Mouse (Mus musculus) kidney, postnatal 14 days (tissue): Measurements from ENCODE around the gene Copz1.
A peak's percentile ranks its signal among the peaks of the same experiment; 100 is the strongest.

Source experiments
- DNase-seq: peaks from one replicate; pipeline ENCODE4 v3.0.0; 2022; ENCODE audit warnings: mixed read lengths

Gene Copz1

GRCm38 (mm10) chr15:103313495-103314095 lies 41.1 kb downstream of the Copz1 start:
- DNase-seq: peak; percentile 72

- no peak for DNase-seq
Measured at GRCm38 (mm10) chr15:103314181-103314580, 41.7 kb downstream of the Copz1 start.

DNA sequence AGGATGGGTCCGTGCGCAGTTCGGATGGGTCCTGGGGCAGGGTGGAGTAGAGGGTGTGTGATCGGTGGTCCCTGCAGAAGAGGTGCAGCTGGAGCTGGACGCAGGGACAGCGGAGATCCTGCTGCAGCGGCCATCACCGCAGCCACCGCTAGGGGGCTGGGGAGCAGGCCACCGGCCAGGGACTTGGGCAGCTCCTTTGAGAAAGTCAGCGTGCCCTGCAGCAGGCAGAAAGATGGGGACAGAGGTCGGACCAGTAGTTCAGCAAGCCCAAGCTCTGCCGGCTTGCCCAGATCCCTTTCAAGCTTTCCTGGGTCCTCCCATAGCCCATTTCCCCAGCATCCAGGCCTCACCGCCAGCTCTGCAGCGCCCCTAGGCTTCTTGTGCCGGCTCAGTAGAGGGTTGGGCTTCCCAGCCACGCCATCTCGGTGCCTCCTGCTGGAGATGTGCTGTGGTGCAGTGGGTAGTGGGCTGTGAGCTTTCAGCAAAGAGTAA lies 42.5 kb downstream of the Copz1 start:
- DNase-seq: peak; percentile 85

- no peak for DNase-seq
Measured at GRCm38 (mm10) chr15:103315979-103316776, 43.7 kb downstream of the Copz1 start.

GRCm38 (mm10) chr15:103317120-103317519 lies 44.6 kb downstream of the Copz1 start:
- no peak for DNase-seq

DNA sequence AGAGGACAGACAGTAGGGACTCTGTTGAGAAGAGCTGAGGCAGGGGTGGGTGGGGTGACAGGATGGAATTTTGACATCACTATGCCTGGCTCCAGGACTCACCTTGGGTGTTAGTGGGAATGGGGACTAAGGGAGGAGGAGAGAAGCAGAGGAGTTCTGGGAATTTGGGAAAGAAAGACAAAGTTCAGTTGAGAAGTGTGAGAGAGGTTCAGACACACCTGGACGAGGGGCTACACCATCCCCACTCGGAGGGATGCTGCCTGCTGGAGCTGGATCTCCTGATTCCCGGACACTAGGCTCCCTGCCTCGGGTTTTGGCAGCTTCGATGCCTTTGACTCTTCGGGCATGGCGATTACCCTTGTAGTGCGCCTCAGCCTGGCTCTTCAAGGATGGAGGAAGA lies 45.2 kb downstream of the Copz1 start:
- no peak for DNase-seq

DNA sequence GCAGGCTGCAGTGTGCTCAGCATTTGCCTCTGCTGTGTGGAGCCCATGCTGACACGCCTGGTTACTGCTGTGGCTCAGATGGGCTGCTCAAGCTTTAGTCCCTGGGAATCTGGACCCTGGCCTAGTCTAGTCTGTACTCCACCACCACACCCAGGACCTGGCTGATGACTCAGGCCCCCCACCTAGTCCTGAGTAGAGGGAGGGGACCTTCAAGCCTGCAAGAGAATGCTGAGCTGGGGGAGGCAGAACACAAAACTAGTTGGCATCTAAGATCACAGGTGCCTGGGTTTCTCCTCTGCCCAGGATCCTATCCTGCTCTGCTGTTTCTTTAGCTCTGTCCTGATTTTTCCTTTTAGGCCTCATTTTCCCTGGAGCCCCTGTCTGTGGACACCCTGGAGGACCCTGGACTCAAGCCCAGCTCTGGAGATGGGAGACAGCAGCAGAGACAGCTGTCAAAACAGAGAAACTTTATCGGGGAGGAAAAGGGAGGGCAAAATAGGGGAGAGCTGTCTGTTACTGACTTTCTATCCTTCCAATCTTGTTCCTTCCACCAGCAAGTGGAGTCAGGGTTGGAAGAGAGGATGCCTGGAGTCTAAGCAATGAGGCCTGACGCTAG lies 45.8 kb downstream of the Copz1 start:
- DNase-seq: no peak

- peak; percentile 46 for DNase-seq
Measured at GRCm38 (mm10) chr15:103321076-103321475, 48.6 kb downstream of the Copz1 start.

DNA sequence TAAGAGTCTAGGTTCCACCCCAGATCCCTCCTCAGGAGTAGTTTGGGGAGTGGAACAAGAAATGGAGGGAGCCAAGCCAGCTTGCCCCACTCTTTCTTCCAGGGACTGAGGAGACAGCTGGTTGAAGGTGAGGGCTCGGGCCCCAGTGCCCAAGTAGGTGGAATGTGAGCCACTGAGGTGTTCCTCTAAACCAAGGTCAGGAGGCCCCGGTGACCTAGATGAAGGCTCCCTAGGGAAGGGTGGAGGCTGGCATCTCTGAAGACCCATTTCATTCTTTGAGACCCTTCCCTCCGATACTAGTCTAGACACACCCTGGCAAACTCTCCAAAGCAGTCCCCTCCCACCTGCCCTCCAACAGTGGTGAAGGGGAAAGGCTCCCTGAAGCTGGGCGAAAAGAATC lies 49.9 kb downstream of the Copz1 start:
- no peak for DNase-seq

DNA sequence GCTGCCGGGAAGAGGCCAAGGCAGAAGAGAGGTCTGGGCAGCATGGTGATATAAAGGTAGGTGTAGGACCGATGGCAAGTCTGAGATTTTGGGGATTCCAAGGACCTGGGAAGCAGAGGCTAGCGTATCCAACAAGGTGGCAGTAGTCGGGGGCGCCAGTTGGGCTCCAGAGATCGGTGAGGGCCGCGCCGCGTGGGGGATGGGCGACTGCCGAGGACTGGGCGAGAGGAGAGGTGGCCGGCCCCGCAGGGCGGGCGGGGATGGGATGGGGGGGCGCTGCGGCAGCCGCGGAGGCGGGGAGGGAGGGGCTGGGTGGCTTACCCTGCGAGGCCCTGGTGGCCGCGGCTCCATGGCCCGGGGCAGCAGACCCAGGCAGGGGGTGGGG lies 50.5 kb downstream of the Copz1 start:
- no peak for DNase-seq

DNA sequence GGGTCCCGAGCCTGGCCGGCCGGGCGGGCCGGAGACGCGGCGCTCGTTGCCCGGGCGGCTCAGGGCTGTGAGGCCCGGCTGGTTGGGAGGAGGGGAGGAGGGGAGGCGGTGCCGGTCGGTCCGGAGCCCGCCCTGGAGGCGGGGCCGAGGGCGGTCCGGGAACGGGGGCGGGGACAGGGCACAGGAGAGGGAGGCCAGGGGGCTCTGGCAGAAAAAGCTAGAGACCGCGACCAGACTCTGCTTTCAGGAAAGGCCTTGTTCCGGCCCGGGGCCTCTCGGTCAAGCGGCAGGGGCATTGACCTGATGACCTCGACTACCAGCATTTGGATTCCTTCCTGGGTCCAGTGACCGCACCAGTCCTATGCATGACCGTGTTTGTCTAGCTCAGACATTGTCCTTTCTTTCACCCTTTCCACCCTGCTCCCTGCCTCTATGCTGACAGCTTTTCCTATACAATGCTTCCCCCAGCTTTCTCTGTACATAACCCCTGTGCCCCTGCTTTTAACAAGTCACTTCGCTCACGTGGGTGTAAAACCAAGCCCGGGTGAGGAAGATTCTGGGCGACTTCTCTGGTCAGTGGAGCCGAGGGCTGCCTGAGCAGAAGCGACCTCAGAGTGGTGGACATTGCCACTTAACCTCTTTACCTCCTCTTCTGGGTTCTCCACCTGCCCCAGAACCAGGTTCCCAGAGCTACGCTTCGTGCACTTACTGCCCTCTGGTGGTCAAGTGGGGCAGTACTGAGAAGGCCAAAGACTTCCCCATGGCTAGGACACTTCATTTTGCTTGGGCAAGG lies 51.1 kb downstream of the Copz1 start:
- peak; percentile 94 for DNase-seq

DNA sequence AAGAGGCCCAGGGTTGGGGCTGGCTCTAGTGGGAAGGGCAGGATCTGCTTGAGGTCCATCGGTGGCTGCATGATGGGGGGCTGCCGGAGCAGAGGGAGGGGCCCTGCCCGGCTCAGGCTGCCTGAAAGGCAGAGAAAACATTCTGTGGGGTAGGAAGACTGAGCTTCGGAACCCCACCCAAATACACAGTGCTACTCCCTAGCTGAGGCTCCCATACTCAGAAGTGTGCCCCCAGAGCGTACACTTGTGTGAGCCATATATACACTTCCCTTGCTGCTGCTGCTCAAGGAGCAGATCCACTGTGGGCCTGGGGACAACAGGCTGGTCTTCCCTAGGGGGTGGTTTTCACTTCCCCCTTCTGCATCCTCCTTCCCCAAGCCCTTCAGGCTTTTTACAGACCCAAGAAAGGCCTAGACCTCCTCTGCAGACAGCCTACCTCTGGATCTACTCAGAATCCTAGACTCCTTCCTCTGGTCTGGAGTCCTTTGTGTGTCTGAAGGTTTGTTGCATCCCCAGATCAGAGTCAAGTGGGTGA lies 60.6 kb downstream of the Copz1 start:
- DNase-seq: no peak

GRCm38 (mm10) chr15:103333738-103334137 lies 61.2 kb downstream of the Copz1 start:
- no peak for DNase-seq

GRCm38 (mm10) chr15:103334194-103334593 lies 61.7 kb downstream of the Copz1 start:
- no peak for DNase-seq

GRCm38 (mm10) chr15:103335040-103335439 lies 62.5 kb downstream of the Copz1 start:
- DNase-seq: no peak

DNA sequence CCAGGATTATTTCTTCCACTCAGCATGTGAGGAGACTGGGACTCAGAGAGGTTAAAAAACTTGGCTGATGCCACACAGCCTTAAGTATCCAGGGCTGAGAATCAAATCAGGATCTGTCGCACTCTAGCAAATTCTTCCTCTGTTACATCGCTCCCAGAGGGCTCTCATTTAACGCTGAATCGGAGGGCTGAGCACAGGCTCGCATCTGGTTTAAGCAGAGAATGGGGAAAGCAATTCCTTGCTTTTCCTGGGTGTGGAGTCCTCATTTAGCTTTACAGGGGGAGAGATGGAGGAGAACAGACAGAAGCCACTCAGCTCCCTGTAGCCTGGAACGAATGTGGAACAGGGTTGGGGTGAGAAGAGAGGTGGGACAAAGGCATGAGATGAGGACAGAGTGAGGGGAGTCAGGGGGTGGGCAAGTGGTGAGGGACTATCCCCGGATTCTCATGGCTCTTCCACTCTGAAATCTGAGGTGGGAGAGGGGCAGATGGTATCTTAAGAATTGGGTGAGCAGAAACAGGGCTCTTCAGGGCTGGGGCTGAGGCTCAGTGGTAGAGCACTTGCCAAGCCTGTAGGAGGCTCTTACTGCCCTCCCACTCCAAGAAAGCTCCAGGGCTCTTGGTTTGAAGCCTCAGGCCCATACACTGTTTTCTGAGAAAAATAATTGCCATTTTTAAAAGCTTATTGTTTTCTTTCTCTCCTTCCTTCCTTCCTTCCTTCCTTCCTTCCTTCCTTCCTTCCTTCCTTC lies 63.1 kb downstream of the Copz1 start:
- DNase-seq: no peak

DNA sequence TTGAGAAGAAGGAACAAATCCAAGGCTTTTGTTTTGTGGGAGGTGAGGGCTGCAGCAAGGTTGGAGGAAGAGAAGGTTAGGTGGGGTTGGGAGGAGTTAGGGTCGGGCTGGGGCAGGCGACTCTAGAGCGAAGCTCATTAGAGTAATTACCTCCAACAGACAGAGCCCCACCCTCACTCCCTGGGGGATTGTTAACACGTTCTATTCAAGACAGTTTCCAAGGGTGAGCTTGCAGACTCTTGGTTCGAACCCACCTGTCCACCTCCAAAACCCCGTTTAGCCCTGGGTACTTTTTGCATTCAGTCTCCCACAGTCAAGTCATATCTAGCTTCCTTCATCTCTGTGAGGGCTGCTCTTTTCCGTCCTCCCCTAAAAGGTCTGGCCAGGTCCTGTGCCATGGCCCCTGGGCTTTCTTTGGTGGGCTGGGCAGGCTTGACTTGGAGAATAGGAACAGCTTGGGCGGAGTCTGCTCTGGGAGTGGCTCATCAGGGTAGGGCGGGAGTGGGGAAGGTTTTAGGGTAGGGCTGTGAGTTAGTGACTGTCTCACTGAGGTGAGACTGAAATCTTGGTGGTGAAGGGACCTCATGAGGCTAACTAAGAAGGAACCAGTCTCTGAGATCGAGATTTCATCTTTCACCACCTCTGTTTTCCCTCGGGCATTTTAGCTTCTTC lies 64.6 kb downstream of the Copz1 start:
- DNase-seq: no peak

- no peak for DNase-seq
Measured at GRCm38 (mm10) chr15:103338829-103339165, 66.3 kb downstream of the Copz1 start.

DNA sequence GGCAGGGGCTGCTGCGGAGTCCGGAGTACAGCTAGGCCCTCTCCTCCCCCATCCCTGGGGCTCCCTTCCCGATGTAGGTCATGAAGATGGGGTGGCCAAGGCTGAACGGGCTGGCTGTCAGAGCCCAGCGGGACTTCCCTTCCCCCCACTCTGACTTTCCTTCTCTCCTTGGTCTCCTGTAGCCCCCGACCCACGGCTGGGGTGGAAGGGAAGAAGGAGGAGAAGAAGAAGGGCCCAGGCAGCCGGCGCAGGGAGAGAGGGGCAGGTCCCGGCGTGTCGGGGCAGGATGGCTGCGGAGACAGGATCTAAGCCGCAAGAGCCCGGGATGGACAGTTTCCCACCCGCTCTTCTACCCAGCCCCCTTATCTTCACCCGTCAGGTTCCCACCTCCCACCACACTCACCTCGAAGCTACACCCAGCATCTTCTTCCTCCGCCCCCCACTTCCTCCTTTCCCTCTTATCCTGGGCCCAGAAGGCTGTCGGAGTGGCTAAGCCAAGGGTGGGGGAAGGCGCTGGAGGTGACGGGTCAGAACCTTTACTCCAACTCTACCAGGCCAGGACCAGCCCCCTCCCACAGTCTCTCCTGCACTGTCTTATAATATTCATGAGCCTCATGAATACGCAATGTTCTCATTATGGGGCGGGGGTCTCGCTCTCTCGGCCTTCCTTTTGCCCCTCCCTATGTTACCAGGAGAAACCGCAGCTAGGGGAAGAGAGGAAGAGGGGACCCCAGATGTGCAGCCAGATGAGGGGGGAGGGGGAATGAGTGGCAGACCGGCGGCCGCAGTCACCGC lies 66.8 kb downstream of the Copz1 start:
- DNase-seq: no peak

DNA sequence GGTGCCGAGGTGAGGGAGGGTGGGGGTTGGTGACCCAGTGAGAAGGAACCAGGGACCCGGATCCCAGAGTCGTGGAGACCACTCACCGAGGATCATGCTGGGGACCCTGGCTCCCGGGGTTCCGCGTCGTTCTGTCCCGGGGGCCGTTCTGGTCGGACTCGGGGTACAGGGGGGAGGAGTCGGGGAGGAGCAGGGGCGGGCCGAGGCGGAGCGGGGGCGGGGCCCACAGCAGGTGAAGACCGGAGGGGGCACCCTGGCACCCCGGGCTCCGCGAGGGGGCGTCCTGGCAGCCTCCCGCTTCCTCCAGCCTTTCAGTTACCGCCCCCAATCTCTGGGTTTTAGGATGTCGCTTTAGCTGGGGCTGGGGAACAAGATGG lies 67.4 kb downstream of the Copz1 start, which contains the start of gene Zfp385a:
Gene Zfp385a, minus strand, starts transcription at position 133 of the 377 bp plus-strand sequence.
- peak; percentile 61 for DNase-seq

- no peak for DNase-seq
Measured at GRCm38 (mm10) chr15:103340786-103341185, 68.3 kb downstream of the Copz1 start.
